In the genomic region with DNA sequence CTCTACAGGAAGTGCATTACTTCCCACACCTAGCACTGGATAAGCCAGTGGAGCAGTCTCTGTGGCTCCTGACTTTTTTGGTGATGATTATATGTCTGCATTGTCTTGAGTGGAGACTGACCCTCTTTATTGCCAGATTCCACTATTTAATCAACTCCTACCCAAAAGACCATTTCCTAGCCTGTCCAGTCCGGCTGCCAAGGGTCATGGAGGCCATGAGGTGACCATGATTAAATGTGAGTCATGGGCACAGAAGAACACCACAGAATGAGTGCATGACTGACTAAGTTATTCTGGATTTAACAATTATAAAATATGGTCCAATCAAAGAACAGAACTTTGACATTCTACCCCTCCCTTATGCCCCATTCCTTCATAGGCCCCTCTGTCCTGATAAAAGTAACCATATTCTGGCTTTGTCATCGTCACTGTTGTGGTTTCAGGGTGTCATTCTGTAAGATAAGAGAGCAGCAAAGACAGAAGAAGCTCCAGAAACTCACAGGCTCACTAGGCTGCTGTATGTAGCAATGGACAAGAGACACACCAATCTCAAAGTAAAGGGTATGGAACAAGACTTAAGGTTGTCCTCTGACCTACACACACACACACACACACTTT, we compare ENCODE assay signal across 22 mouse cellular contexts.
A peak's percentile ranks its signal among the peaks of the same experiment; 100 is the strongest.
DNase-seq lines count a peak whose midpoint lies in the region; ATAC-seq lines count a peak whose summit lies in the region.
"Had no signal": no experiment of that assay in that cellular context is flagged by ENCODE, and none has a peak within 500 bp of the region (broad histone marks: within the 10 kb centered on the region; RNA-seq: fewer than 3 reads in every experiment).

No protein-coding gene starts in this region.

- no peaks in the 10 kb centered on the region for H3K9me3 ChIP-seq in hindbrain, embryonic 11.5 days (ENCODE audit: control insufficient read depth, low read length)
- H3K9me3 ChIP-seq: hindbrain, embryonic 13.5 days; limb, embryonic 15.5 days; lung, embryonic 15.5 days had no signal

- H3K4me2 ChIP-seq in hindbrain, embryonic 11.5 days (replicated peaks; ENCODE audit: low read depth, low read length), result no peak overlapping the region
- H3K4me2 ChIP-seq: hindbrain, embryonic 13.5 days; limb, embryonic 15.5 days; lung, embryonic 15.5 days; midbrain, embryonic 11.5 days had no signal

- ATAC-seq in hindbrain, embryonic 11.5 days (ENCODE audit: low FRiP score), result no peak
- ATAC-seq: forebrain, embryonic 14.5 days had no signal

- no peak overlapping the region for H3K27ac ChIP-seq in hindbrain, embryonic 11.5 days (ENCODE audit: low read depth, low read length)
- H3K27ac ChIP-seq: hindbrain, embryonic 13.5 days; layer of hippocampus, adult 2 months; limb, embryonic 15.5 days; lung, embryonic 15.5 days had no signal

- no peaks in the 10 kb centered on the region for H3K27me3 ChIP-seq in hindbrain, embryonic 11.5 days (ENCODE audit: control insufficient read depth, insufficient read depth, low read length)
- H3K27me3 ChIP-seq: CH12.LX; hindbrain, embryonic 13.5 days; limb, embryonic 15.5 days; lung, embryonic 15.5 days had no signal

- 79% methylated on average over 2 of the region's 2 CpGs for WGBS in hindbrain, embryonic 11.5 days

- no peaks in the 10 kb centered on the region for H3K4me1 ChIP-seq in hindbrain, embryonic 11.5 days (replicated peaks; ENCODE audit: control insufficient read depth, insufficient read depth, low read length)
- H3K4me1 ChIP-seq: hindbrain, embryonic 13.5 days had no signal

- no peak overlapping the region for H3K9ac ChIP-seq in hindbrain, embryonic 11.5 days (ENCODE audit: low read depth, low read length)
- H3K9ac ChIP-seq: hindbrain, embryonic 13.5 days; limb, embryonic 15.5 days; lung, embryonic 15.5 days had no signal

- no peaks in the 10 kb centered on the region for H3K36me3 ChIP-seq in hindbrain, embryonic 11.5 days (ENCODE audit: control insufficient read depth, insufficient read depth, low read length)
- H3K36me3 ChIP-seq: hindbrain, embryonic 13.5 days; limb, embryonic 15.5 days; lung, embryonic 15.5 days had no signal

- peak; percentile 72 for DNase-seq in heart, adult 11 months
- DNase-seq in heart, adult 8-10 months (ENCODE audit: low spot score), result no peak
- peak; percentile 27 for DNase-seq in adrenal gland, adult 8-10 months
- peak; percentile 0 for DNase-seq in c-Kit-positive CD71-positive TER-119-positive erythroid progenitor cells, embryonic 14.5 days (ENCODE audit: low spot score)
- DNase-seq in embryo, embryonic 10 days (ENCODE audit: low spot score), result no peak
- no peak for DNase-seq in hindbrain, embryonic 11.5 days (ENCODE audit: low spot score)
- DNase-seq in urinary bladder, postnatal 4 days (ENCODE audit: low spot score in 2 of 2), result no peak
- DNase-seq: cerebellum, adult 11-12 months; cerebellum, postnatal 36 days; gastrocnemius, postnatal 14 days; heart, postnatal 10 days; kidney, adult 8-10 months; kidney, postnatal 14 days; layer of hippocampus, postnatal 36 days; lung, postnatal 4 days had no signal

- no peak overlapping the region for H3K4me3 ChIP-seq in hindbrain, embryonic 11.5 days (ENCODE audit: low read depth, low read length)
- H3K4me3 ChIP-seq: hindbrain, embryonic 13.5 days; layer of hippocampus, adult 2 months; limb, embryonic 15.5 days; lung, embryonic 15.5 days had no signal

Comparison
In these comparisons a context has a peak if more than half of its experiments do, and no peak if none do; other contexts are left out.
1. DNase-seq: peak in heart, adult 11 months (single experiment), adrenal gland, adult 8-10 months (single experiment) and c-Kit-positive CD71-positive TER-119-positive erythroid progenitor cells, embryonic 14.5 days (single experiment); none in heart, adult 8-10 months (single experiment), embryo, embryonic 10 days (single experiment), hindbrain, embryonic 11.5 days (single experiment) and urinary bladder, postnatal 4 days (0 of 2).